Mouse (Mus musculus) stomach, embryonic 16.5 days (tissue): Measurements from ENCODE around the gene Gm6096. TPM values are rescaled to one million over a fixed set of nuclear protein-coding genes. Genes with fewer than 3 reads are reported as not detected.

Source experiments
- ATAC-seq: fragments of 200-750 bp; cut with Nextera tagmentation; 2 replicates; pipeline ENCODE4 v1.8.0; 2017; ENCODE audit warnings: moderate number of reproducible peaks, moderate TSS enrichment; ENCODE audit not compliant: insufficient read depth, low FRiP score
- H3K27ac ChIP-seq: fragments of 300-500 bp; sonication (generic); 2 replicates; pipeline ENCODE4 v1.5.1; 2014; ENCODE audit warnings: low read length
- H3K27me3 ChIP-seq: fragments of 300-500 bp; sonication (generic); 2 replicates; pipeline ENCODE4 v1.6.1; 2014; ENCODE audit warnings: low read length, control low read depth, mixed read lengths; ENCODE audit not compliant: control insufficient read depth, insufficient read depth
- H3K36me3 ChIP-seq: fragments of 300-500 bp; sonication (generic); 2 replicates; pipeline ENCODE4 v1.6.1; 2014; ENCODE audit warnings: low read length; ENCODE audit not compliant: control insufficient read depth, insufficient read depth
- H3K4me1 ChIP-seq: fragments of 300-500 bp; sonication (generic); 2 replicates; pipeline ENCODE4 v1.6.1; 2014; ENCODE audit warnings: low read length, control low read depth, mixed read lengths; ENCODE audit not compliant: control insufficient read depth, insufficient read depth
- H3K4me2 ChIP-seq: fragments of 300-500 bp; sonication (generic); 2 replicates; pipeline ENCODE4 v1.6.1; 2014; ENCODE audit warnings: low read depth, low read length, mixed read lengths
- H3K4me3 ChIP-seq: fragments of 300-500 bp; sonication (generic); replicated peaks from 2 replicates; pipeline ENCODE4 v1.5.1; 2014; ENCODE audit warnings: mild to moderate bottlenecking, low read length
- H3K9ac ChIP-seq: fragments of 300-500 bp; sonication (generic); 2 replicates; pipeline ENCODE4 v1.6.1; 2014; ENCODE audit warnings: low read length
- H3K9me3 ChIP-seq: fragments of 300-500 bp; sonication (generic); replicated peaks from 2 replicates; pipeline ENCODE4 v1.6.1; 2016; ENCODE audit warnings: low read length, control low read depth; ENCODE audit not compliant: control insufficient read depth
- WGBS: fragments of 180-500 bp; shearing (Covaris S2); extraction: QIAGEN DNeasy Blood & Tissue Kit; methylation state at CpG from one replicate; pipeline ENCODE4 v1.1.7; 2014; 5-methylcytosine and 5-hydroxymethylcytosine counted together
- polyA plus RNA-seq: library from polyadenylated mRNA; unstranded; fragments of >200 nt; fragmentation: Nextera tagmentation; extraction: Ambion mirVana; gene quantifications from 2 replicates; pipeline ENCODE4 v1.2.1, GENCODE M21; 2015

Gene Gm6096
- polyA plus RNA-seq, 1 experiment from 2014 or later, result not detected

DNA sequence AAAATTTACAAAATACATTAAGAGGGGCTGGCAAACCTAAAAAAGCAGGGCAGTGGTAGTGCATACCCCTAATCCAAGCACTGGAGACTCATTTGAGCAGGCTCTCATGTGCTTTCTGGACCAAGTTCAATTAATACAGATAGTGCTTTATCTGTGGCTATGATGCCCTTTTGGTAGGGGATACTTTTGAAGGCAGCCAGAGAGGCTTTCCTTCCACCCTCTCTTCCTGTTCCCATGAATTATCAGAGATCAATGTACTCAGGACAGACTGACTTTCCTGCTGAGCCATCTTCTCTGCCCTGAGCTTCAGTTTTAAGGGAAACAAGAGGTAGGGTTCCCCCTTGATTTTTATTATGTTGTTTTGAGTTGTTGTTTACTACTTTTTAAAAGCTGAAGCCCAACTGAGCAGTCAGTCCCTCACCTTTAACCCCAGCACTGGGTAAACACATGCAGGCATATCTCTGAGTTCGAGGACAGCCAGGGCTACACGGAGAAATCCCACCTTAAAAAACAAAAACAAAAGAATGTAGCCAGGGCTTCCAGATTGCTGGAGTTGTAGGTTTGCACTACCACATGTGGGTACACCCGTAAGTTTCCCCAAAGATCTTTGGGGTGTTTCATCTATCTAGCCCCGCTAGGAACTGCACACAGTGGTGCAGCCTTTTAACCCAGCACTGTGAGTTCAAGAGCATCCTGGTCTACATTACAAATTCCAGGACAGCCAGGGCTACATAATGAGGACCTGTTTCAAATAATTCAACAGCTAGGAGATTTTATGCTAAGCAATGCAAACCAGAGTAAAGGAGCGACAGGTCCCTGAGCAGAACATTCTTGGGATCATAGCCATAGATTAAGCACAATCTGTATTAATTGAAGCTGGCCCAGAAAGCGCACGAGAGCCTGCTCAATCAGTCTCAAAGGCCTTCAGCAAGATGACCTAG, 17.8 kb upstream of the Gm6096 start:
- Histone ChIP-seq H3K9me3 (no peaks in the 10 kb centered on the region), H3K27ac (peak overlapping the region; percentile 94), H3K27me3 (no peaks in the 10 kb centered on the region), H3K4me2 (peak overlapping the region; percentile 71), H3K36me3 (peaks cover 2% of the 10 kb centered on the region; the same call in 1 of the 2 replicates), H3K9ac (peak overlapping the region; percentile 77), H3K4me1 (peaks cover 19% of the 10 kb centered on the region), H3K4me3 (peak overlapping the region; percentile 54)
- WGBS, result 40% methylated on average over 7 of the region's 7 CpGs
- ATAC-seq, result no peak

DNA sequence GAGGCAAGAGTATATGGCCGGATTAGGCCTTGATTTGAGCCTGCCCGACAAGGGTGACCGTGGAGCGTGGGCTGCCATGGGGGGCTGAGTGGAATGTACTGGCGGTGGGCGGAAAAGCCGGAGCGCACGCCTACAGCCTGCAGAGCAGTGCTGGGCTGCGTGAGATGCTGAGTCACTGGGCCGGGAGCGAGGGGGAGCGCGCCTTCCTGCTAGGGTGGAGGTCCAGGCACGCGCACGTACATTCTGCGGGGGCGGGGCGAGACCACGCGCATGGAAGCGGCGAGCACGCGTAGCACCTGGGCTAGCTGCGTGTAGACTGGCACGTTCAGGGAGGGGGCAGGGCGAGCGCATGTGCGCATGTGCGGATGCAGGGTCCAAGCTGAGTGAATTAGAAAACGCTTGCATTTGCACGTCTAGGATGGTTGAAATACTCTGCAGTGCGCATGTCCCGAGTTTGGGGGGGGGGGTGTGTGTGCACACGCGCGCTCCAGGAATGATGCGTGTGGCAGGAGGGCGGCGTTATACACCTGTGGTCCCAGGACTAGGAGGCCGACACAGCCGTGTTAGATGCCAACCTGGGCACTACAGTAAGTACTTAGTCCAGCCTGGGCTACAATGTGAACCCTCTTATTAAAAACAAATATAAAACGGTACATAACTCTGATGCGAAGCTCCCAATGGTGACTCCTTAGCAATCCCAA, 16.8 kb upstream of the Gm6096 start:
- Histone ChIP-seq H3K4me1 (peaks cover 9% of the 10 kb centered on the region), H3K9ac (peak overlapping the region; percentile 77), H3K27ac (peak overlapping the region; percentile 94), H3K4me2 (peak overlapping the region; percentile 71), H3K27me3 (no peaks in the 10 kb centered on the region), H3K4me3 (peak overlapping the region; percentile 54), H3K36me3 (peaks cover 4% of the 10 kb centered on the region; the same call in 1 of the 2 replicates), H3K9me3 (no peaks in the 10 kb centered on the region)
- under 1% methylated on average over 46 of the region's 46 CpGs for WGBS
- peak; percentile 93 for ATAC-seq

DNA sequence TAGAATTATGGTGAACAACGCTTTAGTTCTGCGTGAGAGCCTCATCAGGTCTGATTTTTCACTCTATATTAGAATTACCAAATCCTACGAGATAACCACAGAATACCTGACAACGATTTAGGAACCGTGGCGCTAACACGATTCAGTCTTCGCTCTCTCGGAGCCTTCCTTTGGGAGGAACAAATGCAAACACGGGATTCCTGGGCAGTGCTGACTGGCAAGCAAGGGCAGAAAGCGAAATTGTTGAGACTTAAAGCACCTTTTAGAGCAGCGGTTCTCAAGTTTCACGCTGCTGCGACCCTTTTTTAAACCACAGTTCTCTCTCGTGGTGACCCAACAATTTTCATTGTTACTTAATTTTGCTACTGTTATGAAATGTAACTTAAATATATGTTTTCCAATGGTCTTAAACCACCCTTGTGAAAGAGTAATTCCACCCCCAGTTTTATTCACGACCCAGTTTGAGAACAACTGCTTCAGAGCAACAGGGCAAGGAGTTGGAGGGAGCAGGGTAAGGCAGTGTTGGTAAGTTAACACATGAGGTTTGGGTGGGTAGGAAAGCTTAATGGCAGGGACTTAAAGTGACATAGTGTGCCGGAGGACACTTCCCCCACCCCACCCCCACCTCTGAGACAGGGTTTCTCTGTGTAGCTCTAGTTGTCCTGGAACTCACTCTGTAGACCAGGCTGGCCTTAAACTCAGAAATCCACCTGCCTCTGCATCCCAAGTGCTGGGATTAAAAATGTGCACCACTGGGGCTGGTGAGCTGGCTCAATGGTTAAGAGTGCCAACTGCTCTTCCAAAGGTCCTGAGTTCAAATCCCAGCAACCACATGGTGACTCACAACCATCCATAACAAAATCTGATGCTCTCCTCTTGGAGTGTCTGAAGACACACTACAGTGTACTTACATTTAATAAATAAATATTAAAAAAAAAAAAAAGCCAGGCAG, 16.0 kb upstream of the Gm6096 start:
- ATAC-seq, result no peak
- Histone ChIP-seq H3K4me2 (peak overlapping the region; percentile 71), H3K4me3 (peak overlapping the region; percentile 54), H3K9ac (peak overlapping the region; percentile 77), H3K27me3 (no peaks in the 10 kb centered on the region), H3K27ac (peak overlapping the region; percentile 94), H3K4me1 (peaks cover 6% of the 10 kb centered on the region), H3K36me3 (peaks cover 7% of the 10 kb centered on the region), H3K9me3 (no peaks in the 10 kb centered on the region)
- WGBS, result 2% methylated on average over 17 of the region's 17 CpGs

DNA sequence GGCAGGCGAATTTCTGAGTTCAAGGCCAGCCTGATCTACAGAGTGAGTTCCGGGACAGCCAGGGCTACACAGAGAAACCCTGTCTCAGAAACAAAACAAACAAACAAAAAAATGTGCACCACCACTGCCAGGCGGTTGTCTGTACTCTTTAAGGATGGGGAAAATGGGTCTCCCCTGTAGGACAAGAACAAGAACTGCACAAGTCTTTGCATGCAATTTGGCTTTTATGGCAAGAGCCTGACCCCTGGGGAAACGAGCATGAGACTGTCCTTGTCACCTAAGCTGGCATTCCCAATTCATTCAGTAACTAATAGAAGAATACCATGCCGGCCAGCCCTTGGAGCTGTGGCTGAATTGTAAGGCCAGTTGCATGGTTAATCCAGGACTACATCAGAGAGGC, 15.2 kb upstream of the Gm6096 start:
- peaks cover 6% of the 10 kb centered on the region for H3K4me1 ChIP-seq
- H3K4me2 ChIP-seq, result no peak overlapping the region
- no peaks in the 10 kb centered on the region for H3K27me3 ChIP-seq
- no peaks in the 10 kb centered on the region for H3K9me3 ChIP-seq
- H3K27ac ChIP-seq, result no peak overlapping the region
- 84% methylated on average over 5 of the region's 5 CpGs for WGBS
- peaks cover 13% of the 10 kb centered on the region for H3K36me3 ChIP-seq
- no peak overlapping the region for H3K4me3 ChIP-seq
- no peak overlapping the region for H3K9ac ChIP-seq
- no peak for ATAC-seq

DNA sequence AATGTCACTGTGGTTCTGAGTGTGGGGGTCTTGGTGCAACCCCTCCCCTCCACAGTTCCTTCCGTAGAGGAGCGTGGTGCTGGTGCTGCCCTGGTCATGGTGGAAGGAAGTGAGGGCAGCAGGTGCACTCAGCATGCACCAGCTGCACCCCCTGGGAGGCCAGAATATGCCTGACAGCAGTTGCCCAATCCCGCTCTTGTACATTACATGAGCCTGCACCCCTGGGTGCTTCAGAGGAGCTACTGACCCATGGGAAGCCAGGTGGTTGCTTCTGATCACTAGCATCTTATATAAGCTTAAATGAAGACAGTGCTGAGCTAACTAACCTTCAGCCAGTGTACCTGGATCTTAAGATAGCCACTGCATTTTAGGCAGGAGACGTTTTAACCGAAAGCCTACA, 12.8 kb upstream of the Gm6096 start:
- peaks cover 6% of the 10 kb centered on the region for H3K4me1 ChIP-seq
- H3K36me3 ChIP-seq, result peaks cover 16% of the 10 kb centered on the region
- no peak overlapping the region for H3K9ac ChIP-seq
- no peaks in the 10 kb centered on the region for H3K27me3 ChIP-seq
- ATAC-seq, result no peak
- H3K4me3 ChIP-seq, result no peak overlapping the region
- no peaks in the 10 kb centered on the region for H3K9me3 ChIP-seq
- H3K4me2 ChIP-seq, result no peak overlapping the region
- WGBS, result 91% methylated on average over 5 of the region's 5 CpGs
- no peak overlapping the region for H3K27ac ChIP-seq

DNA sequence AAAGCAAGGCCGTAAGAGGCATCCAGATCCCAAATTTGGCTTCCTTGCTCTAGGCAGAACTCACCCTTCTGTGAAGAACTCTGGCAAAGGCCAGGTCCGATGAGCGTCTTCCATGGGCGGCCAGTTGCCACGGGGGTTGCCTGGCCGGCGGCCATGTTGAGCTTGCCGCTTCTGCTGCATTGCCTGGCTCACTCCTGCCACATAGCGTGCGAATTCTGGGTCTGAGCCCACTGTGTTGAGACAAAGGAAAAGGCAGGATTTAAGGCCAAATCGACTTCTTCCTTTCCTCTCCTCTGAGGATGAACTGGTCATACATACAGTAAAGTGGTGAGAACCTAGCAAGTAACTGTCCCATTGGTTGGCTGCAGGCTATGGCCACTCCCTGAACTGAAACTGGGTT, 8.7 kb upstream of the Gm6096 start:
- H3K9ac ChIP-seq, result no peak overlapping the region
- H3K27ac ChIP-seq, result no peak overlapping the region
- ATAC-seq, result no peak
- H3K4me3 ChIP-seq, result no peak overlapping the region
- H3K27me3 ChIP-seq, result no peaks in the 10 kb centered on the region
- no peak overlapping the region for H3K4me2 ChIP-seq
- H3K9me3 ChIP-seq, result no peaks in the 10 kb centered on the region
- no peaks in the 10 kb centered on the region for H3K4me1 ChIP-seq
- 93% methylated on average over 11 of the region's 11 CpGs for WGBS
- peaks cover 30% of the 10 kb centered on the region for H3K36me3 ChIP-seq

DNA sequence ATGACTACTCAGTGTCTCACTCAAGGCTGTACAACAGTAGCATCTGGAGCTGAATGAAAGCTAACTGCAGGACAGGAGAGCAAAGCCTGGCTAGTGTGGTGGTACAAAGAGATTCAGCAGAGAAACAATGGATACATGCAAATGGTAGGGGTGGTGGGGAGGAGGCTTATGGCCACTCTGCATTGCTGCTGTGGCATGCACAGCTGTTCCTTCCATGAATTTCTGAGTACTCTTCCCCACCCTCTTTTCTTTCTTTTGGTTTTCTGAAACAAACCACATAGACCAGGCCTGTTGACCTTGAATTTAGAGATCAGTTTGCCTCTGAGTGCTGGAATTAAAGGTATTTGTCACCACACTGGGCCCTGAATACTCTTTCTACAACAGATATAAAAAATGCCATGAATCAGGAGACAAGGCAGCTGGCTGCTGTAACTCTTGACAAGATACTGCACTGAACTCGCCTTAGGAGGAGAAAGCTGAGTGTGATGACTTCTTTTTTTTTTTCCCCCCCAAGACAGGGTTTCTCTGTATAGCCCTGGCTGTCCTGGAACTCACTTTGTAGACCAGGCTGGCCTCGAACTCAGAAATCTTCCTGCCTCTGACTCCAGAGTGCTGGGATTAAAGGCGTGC, 3.9 kb upstream of the Gm6096 start:
- Histone ChIP-seq H3K4me3 (no peak overlapping the region), H3K4me1 (no peaks in the 10 kb centered on the region), H3K27ac (no peak overlapping the region), H3K27me3 (no peaks in the 10 kb centered on the region), H3K9ac (no peak overlapping the region), H3K4me2 (no peak overlapping the region), H3K9me3 (no peaks in the 10 kb centered on the region), H3K36me3 (peaks cover 26% of the 10 kb centered on the region)
- ATAC-seq, result no peak
- WGBS, result 76% methylated on average over 3 of the region's 3 CpGs

DNA sequence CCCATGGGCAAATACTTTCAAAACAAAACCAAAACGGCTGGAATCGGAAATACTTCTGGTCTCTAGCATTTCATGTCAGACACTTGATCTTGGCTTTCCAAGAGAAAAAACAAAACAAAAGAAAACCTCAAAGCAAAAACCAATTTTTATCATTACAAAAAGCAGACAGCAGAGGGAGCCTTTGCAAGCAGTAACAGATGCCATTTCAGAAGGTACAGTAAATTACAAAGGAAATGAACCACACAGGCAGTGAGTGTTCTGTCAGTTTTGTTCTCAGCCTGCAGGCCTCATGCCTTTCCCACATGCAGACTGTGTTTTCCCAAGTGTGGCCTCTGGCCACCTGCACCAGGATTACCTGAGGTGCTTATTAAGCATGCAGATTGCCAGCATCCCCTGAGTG, 1.2 kb downstream of the Gm6096 start:
- Histone ChIP-seq H3K4me3 (no peak overlapping the region), H3K9me3 (no peaks in the 10 kb centered on the region), H3K27me3 (no peaks in the 10 kb centered on the region), H3K4me2 (no peak overlapping the region), H3K4me1 (no peaks in the 10 kb centered on the region), H3K36me3 (peaks cover 11% of the 10 kb centered on the region; the same call in 1 of the 2 replicates), H3K9ac (no peak overlapping the region), H3K27ac (no peak overlapping the region)
- WGBS, result 88% methylated on average over 2 of the region's 2 CpGs
- no peak for ATAC-seq
